In the genomic region with DNA sequence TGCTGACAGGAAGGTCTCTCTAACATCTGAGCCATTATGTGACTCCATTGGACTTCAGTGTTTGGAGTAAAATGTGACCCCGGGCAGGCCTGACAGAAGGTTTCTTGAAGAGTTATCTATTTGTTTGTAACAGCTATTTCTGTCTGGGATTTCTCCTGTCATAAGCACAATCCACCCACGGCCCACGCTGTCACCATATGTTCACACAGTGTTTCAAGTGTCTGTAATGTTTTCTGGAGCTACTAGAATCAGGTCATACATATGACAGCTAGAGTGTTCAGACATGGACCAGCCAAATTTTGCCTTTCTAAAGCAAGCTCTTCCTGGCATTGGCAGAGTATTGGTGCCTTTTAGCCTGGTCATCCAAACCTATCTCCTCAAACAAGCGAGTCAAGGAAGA, we compare ENCODE assay signal across 23 mouse cellular contexts.
DNase-seq lines count a peak whose midpoint lies in the region; ATAC-seq lines count a peak whose summit lies in the region.
"Had no signal": no experiment of that assay in that cellular context is flagged by ENCODE, and none has a peak within 500 bp of the region (broad histone marks: within the 10 kb centered on the region; RNA-seq: fewer than 3 reads in every experiment).

No protein-coding gene starts in this region.

- peak; percentile 19 to 31 for DNase-seq in frontal cortex, postnatal 25 days (ENCODE audit: low spot score in 2 of 2)
- peak; percentile 26 for DNase-seq in layer of hippocampus, adult 9-10 months (ENCODE audit: low spot score)
- DNase-seq in left cerebral cortex, adult 9 months (ENCODE audit: low spot score in 2 of 2) = peak; percentile 2 to 71
- DNase-seq in right cerebral cortex, postnatal 25 days = peak; percentile 24
- no peak for DNase-seq in ovary, adult 18-20 months (ENCODE audit: low spot score)
- no peak for DNase-seq in spleen, adult 18-20 months
- DNase-seq in thymus, postnatal 0 days (ENCODE audit: low spot score) = no peak
- DNase-seq in hindbrain, embryonic 11.5 days (ENCODE audit: low spot score) = no peak
- DNase-seq: adrenal gland, adult 8-10 months; kidney, postnatal 14 days; liver, postnatal 0 days; lung, postnatal 36 days; thymus, postnatal 36 days had no signal

- H3K9ac ChIP-seq in hindbrain, embryonic 11.5 days (ENCODE audit: low read depth, low read length) = no peak overlapping the region
- H3K9ac ChIP-seq: forebrain, embryonic 15.5 days; heart, embryonic 13.5 days; hindbrain, embryonic 12.5 days; limb, embryonic 15.5 days; liver, postnatal 0 days; stomach, embryonic 15.5 days had no signal

- H3K36me3 ChIP-seq in hindbrain, embryonic 11.5 days (ENCODE audit: control insufficient read depth, insufficient read depth, low read length) = no peaks in the 10 kb centered on the region
- H3K36me3 ChIP-seq: embryonic facial prominence, embryonic 10.5 days; forebrain, embryonic 15.5 days; heart, embryonic 13.5 days; hindbrain, embryonic 12.5 days; limb, embryonic 15.5 days; stomach, embryonic 15.5 days had no signal

- H3K9me3 ChIP-seq in hindbrain, embryonic 11.5 days (ENCODE audit: control insufficient read depth, low read length) = no peaks in the 10 kb centered on the region
- H3K9me3 ChIP-seq: embryonic facial prominence, embryonic 10.5 days; forebrain, embryonic 15.5 days; heart, embryonic 13.5 days; hindbrain, embryonic 12.5 days; limb, embryonic 15.5 days; stomach, embryonic 15.5 days had no signal

- no peak overlapping the region for H3K4me2 ChIP-seq in hindbrain, embryonic 11.5 days (replicated peaks; ENCODE audit: low read depth, low read length)
- H3K4me2 ChIP-seq: forebrain, embryonic 15.5 days; heart, embryonic 13.5 days; hindbrain, embryonic 12.5 days; limb, embryonic 15.5 days; midbrain, embryonic 11.5 days; stomach, embryonic 15.5 days had no signal

- ATAC-seq in hindbrain, embryonic 11.5 days (ENCODE audit: low FRiP score) = no peak
- ATAC-seq: CD4-positive, CD25-positive, alpha-beta regulatory T cell, adult 4 months; forebrain, embryonic 15.5 days; liver, postnatal 0 days had no signal

- H3K4me3 ChIP-seq in hindbrain, embryonic 11.5 days (ENCODE audit: low read depth, low read length) = no peak overlapping the region
- H3K4me3 ChIP-seq: embryonic facial prominence, embryonic 10.5 days; erythroblast, embryonic 14.5 days; forebrain, embryonic 15.5 days; heart, embryonic 13.5 days; hindbrain, embryonic 12.5 days; limb, embryonic 15.5 days; myocyte; stomach, embryonic 15.5 days had no signal

- H3K4me1 ChIP-seq in hindbrain, embryonic 11.5 days (replicated peaks; ENCODE audit: control insufficient read depth, insufficient read depth, low read length) = no peaks in the 10 kb centered on the region
- H3K4me1 ChIP-seq: embryonic facial prominence, embryonic 10.5 days; forebrain, embryonic 15.5 days; heart, embryonic 13.5 days; hindbrain, embryonic 12.5 days; limb, embryonic 15.5 days; stomach, embryonic 15.5 days had no signal

- no peaks in the 10 kb centered on the region for H3K27me3 ChIP-seq in hindbrain, embryonic 11.5 days (ENCODE audit: control insufficient read depth, insufficient read depth, low read length)
- H3K27me3 ChIP-seq: forebrain, embryonic 15.5 days; heart, embryonic 13.5 days; hindbrain, embryonic 12.5 days; limb, embryonic 15.5 days; stomach, embryonic 15.5 days had no signal

- H3K27ac ChIP-seq in hindbrain, embryonic 11.5 days (ENCODE audit: low read depth, low read length) = no peak overlapping the region
- H3K27ac ChIP-seq: embryonic facial prominence, embryonic 10.5 days; forebrain, embryonic 15.5 days; heart, embryonic 13.5 days; hindbrain, embryonic 12.5 days; limb, embryonic 15.5 days; stomach, embryonic 15.5 days had no signal

- 87% methylated on average over 4 of the region's 4 CpGs for WGBS in hindbrain, embryonic 11.5 days

Comparison
In these comparisons a context has a peak if more than half of its experiments do, and no peak if none do; other contexts are left out.
1. DNase-seq: peak in frontal cortex, postnatal 25 days (2 of 2), layer of hippocampus, adult 9-10 months (single experiment), left cerebral cortex, adult 9 months (2 of 2) and right cerebral cortex, postnatal 25 days (single experiment); none in ovary, adult 18-20 months (single experiment), spleen, adult 18-20 months (0 of 2), thymus, postnatal 0 days (single experiment) and hindbrain, embryonic 11.5 days (single experiment).